Mouse (Mus musculus): Measurements from ENCODE around the gene Olfr1135.

Olfr1135 gene

DNA sequence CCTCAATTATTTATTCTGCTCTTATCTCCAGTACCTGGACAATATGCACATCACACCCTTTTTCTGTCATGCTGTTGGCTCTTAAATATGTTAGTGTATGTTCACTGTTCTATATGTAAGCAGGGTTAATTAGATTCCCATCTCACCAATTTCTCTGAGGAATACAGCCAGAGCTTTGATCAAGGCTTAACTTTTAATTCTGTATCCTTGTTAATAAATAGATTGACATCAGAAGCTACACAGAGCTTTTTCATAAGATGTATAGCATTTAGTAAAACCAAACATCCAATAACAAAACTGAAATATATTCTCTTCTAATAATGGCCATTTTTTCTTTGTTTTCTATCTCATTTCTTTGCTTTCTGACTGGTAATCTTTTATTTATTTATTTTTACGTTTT is at the start of gene Olfr1135:
Gene Olfr1135 (minus strand): TSS at position 101 of the 400 bp plus-strand sequence.
- DNase-seq (ENCODE audit: low read depth, low spot score): no peak

GRCm38 (mm10) chr2:87713079-87713478 is 39.6 kb upstream of the Olfr1135 start, which contains the start of gene Olfr1137:
Gene Olfr1137, minus strand, starts transcription at chr2:87713179.
- DNase-seq (ENCODE audit: low read depth, low spot score): no peak

GRCm38 (mm10) chr2:87693847-87694246 is 20.4 kb upstream of the Olfr1135 start, which contains the start of gene Olfr1136:
Gene Olfr1136, minus strand, starts transcription at chr2:87693947.
- no peak for DNase-seq (ENCODE audit: low read depth, low spot score)

- no peak for DNase-seq (ENCODE audit: low read depth, low spot score)
These were observed 15.1 kb downstream of the Olfr1135 start, which contains the start of gene Olfr1134 for GRCm38 (mm10) chr2:87658360-87658759. Gene Olfr1134, minus strand, starts transcription at chr2:87658460.

DNA sequence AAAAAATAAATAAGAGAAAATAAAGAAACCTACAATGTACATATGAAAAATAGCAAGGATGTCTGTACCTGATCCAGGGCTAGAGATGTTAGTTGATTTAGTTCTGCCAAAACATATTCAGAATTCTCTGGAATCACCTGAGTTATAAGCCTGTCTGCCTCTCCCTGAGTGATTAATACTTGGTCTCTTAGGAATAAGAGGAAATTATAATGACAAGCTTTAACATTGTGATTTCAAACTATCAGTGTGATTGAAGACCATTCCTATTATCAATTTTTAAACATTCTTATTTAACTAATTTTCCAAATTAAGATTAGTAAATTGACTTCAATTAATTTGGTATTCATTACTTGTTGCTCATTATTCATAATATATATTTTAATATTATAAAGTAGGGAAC is 26.2 kb downstream of the Olfr1135 start, which contains the start of gene Olfr1133:
Gene Olfr1133 (minus strand): TSS at position 101 of the 400 bp plus-strand sequence.
- DNase-seq (ENCODE audit: low read depth, low spot score): no peak

- no peak for DNase-seq (ENCODE audit: low read depth, low spot score)
These were observed 31.0 kb downstream of the Olfr1135 start for GRCm38 (mm10) chr2:87642441-87642840.

DNA sequence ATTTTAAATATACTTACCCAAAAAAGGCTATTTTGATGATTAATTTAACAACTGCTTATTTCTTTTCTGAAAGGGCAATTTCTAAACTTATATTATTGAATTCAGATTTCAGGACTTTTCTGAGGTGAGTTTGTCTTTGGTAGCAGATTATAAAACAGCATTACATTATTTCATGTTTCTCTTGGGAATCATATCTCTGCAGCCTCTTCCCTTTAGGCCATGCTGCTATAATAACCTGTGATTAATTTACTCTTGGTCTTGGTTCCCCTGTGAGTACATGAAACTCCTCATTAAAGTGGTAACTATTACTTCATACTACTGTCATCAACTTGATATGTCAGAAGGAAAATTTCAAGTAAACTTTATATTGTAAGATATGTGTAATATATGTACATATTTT is 36.0 kb downstream of the Olfr1135 start, which contains the start of gene Olfr1132:
Gene Olfr1132 (minus strand): TSS at position 101 of the 400 bp plus-strand sequence.
- no peak for DNase-seq (ENCODE audit: low read depth, low spot score)

DNA sequence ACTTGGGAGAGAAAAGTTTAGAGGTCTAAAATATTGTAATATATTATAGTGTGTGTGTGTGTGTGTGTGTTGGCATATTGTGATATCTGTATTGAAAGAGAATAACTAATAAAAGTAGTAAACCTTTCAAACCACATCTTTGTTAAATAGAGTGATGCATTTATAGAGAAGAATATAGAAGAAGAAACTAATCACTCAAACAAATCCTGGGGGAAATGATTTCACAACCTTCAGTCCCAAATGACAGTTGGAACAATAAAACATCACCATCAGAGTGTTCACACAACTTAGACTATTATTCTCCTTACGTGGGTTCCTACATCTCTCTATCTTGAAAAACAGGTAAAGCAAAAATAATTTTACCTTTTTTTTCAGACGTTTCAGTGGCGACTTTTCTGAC is 46.7 kb downstream of the Olfr1135 start, which contains the start of gene Olfr1131:
Gene Olfr1131 (plus strand): TSS at position 301 of the 400 bp plus-strand sequence.
- no peak for DNase-seq (ENCODE audit: low read depth, low spot score)
